Mouse (Mus musculus) layer of hippocampus, postnatal 10 days (tissue): ENCODE results near the gene Tango6. TPM values are rescaled to one million over a fixed set of nuclear protein-coding genes. Genes with fewer than 3 reads are reported as not detected.

Source experiments
- DNase-seq, 2 experiments: peaks; one replicate each; pipeline ENCODE4 v3.0.0; 2021; ENCODE audit warnings: low spot score in 2 of 2
- total RNA-seq, 2 experiments: library from RNA; stranded (reverse); gene quantifications; 2 replicates each; pipeline ENCODE4 v1.2.3; 2021

Gene Tango6
- total RNA-seq, 2 experiments from 2014 or later = 7.5 to 8.1 TPM

GRCm38 (mm10) chr8:106812560-106812959 lies 129.7 kb downstream of the Tango6 start:
- DNase-seq = no peak

- peak; percentile 56 to 62 for DNase-seq
Measured at GRCm38 (mm10) chr8:106816431-106817170, 133.7 kb downstream of the Tango6 start.

GRCm38 (mm10) chr8:106817171-106817545 lies 134.3 kb downstream of the Tango6 start:
- DNase-seq = no peak

- no peak for DNase-seq
Measured at GRCm38 (mm10) chr8:106818626-106819515, 136.0 kb downstream of the Tango6 start.

- no peak for DNase-seq
Measured at GRCm38 (mm10) chr8:106819581-106819980, 136.7 kb downstream of the Tango6 start.

GRCm38 (mm10) chr8:106820553-106821515 lies 138.0 kb downstream of the Tango6 start:
- DNase-seq = no peak

GRCm38 (mm10) chr8:106828921-106829320 lies 146.1 kb downstream of the Tango6 start:
- no peak for DNase-seq

- no peak for DNase-seq
Measured at GRCm38 (mm10) chr8:106829526-106830045, 146.7 kb downstream of the Tango6 start.

- no peak for DNase-seq
Measured at GRCm38 (mm10) chr8:106834899-106835298, 152.0 kb downstream of the Tango6 start.

- no peak for DNase-seq
Measured at GRCm38 (mm10) chr8:106836525-106836924, 153.7 kb downstream of the Tango6 start.

- no peak for DNase-seq
Measured at GRCm38 (mm10) chr8:106838803-106839202, 155.9 kb downstream of the Tango6 start.

GRCm38 (mm10) chr8:106839209-106840001 lies 156.5 kb downstream of the Tango6 start:
- DNase-seq = no peak

- DNase-seq = no peak
Measured at GRCm38 (mm10) chr8:106850034-106850433, 167.2 kb downstream of the Tango6 start.

- DNase-seq = no peak
Measured at GRCm38 (mm10) chr8:106854534-106855241, 171.8 kb downstream of the Tango6 start.

- DNase-seq = no peak
Measured at GRCm38 (mm10) chr8:106855242-106855562, 172.3 kb downstream of the Tango6 start.

- no peak for DNase-seq
Measured at GRCm38 (mm10) chr8:106862845-106863244, 180.0 kb downstream of the Tango6 start.

- no peak for DNase-seq
Measured at GRCm38 (mm10) chr8:106865354-106865753, 182.5 kb downstream of the Tango6 start.

- peak; percentile 32 to 34 for DNase-seq
Measured at GRCm38 (mm10) chr8:106870051-106870450, 187.2 kb downstream of the Tango6 start, which contains the start of gene Has3. Gene Has3, plus strand, starts transcription at chr8:106870242.

GRCm38 (mm10) chr8:106870537-106871327 lies 187.9 kb downstream of the Tango6 start:
- peak; percentile 64 to 76 for DNase-seq
